Mouse (Mus musculus): ENCODE measurements around the gene Primpol. TPM values are rescaled to one million over a fixed set of nuclear protein-coding genes. Genes with fewer than 3 reads are reported as not detected.

Primpol gene
- polyA plus RNA-seq, 1 experiment: 16.6 TPM

- H3K4me1 ChIP-seq (ENCODE audit: control insufficient read depth, insufficient read depth, low read length): peaks cover 32% of the 10 kb centered on the region
- no peak overlapping the region for H3K27ac ChIP-seq (ENCODE audit: insufficient read depth, low read depth, low read length)
- no peak overlapping the region for H3K4me3 ChIP-seq (ENCODE audit: insufficient read depth, low read length)
- no peak for TF ChIP-seq CTCF (IDR thresholded peaks at IDR 0.05; ENCODE audit: low read depth, low read length)
- no peak for TF ChIP-seq POLR2A (IDR thresholded peaks at IDR 0.05; ENCODE audit: borderline replicate concordance, low read depth, low read length)
These were observed 10.9 kb upstream of the Primpol start for GRCm38 (mm10) chr8:46627881-46628280.

GRCm38 (mm10) chr8:46626642-46627041 lies 9.6 kb upstream of the Primpol start:
- no peak for TF ChIP-seq POLR2A (IDR thresholded peaks at IDR 0.05; ENCODE audit: borderline replicate concordance, low read depth, low read length)
- no peak for TF ChIP-seq CTCF (IDR thresholded peaks at IDR 0.05; ENCODE audit: low read depth, low read length)
- H3K4me1 ChIP-seq (ENCODE audit: control insufficient read depth, insufficient read depth, low read length): peaks cover 40% of the 10 kb centered on the region
- no peak overlapping the region for H3K27ac ChIP-seq (ENCODE audit: insufficient read depth, low read depth, low read length)
- H3K4me3 ChIP-seq (ENCODE audit: insufficient read depth, low read length): no peak overlapping the region

GRCm38 (mm10) chr8:46625166-46625565 lies 8.2 kb upstream of the Primpol start:
- no peak for TF ChIP-seq POLR2A (IDR thresholded peaks at IDR 0.05; ENCODE audit: borderline replicate concordance, low read depth, low read length)
- no peak overlapping the region for H3K4me3 ChIP-seq (ENCODE audit: insufficient read depth, low read length)
- peaks cover 40% of the 10 kb centered on the region for H3K4me1 ChIP-seq (ENCODE audit: control insufficient read depth, insufficient read depth, low read length)
- no peak overlapping the region for H3K27ac ChIP-seq (ENCODE audit: insufficient read depth, low read depth, low read length)

- no peak for TF ChIP-seq POLR2A (IDR thresholded peaks at IDR 0.05; ENCODE audit: borderline replicate concordance, low read depth, low read length)
- TF ChIP-seq CTCF (IDR thresholded peaks at IDR 0.05; ENCODE audit: low read depth, low read length): no peak
- H3K27ac ChIP-seq (ENCODE audit: insufficient read depth, low read depth, low read length): no peak overlapping the region
- H3K4me3 ChIP-seq (ENCODE audit: insufficient read depth, low read length): no peak overlapping the region
- H3K4me1 ChIP-seq (ENCODE audit: control insufficient read depth, insufficient read depth, low read length): peaks cover 29% of the 10 kb centered on the region
These were observed 5.6 kb upstream of the Primpol start for GRCm38 (mm10) chr8:46622446-46623270.

GRCm38 (mm10) chr8:46618639-46619320 lies 1.8 kb upstream of the Primpol start:
- no peak overlapping the region for H3K27ac ChIP-seq (ENCODE audit: insufficient read depth, low read depth, low read length)
- TF ChIP-seq POLR2A (IDR thresholded peaks at IDR 0.05; ENCODE audit: borderline replicate concordance, low read depth, low read length) (no peak), CTCF (IDR thresholded peaks at IDR 0.05; ENCODE audit: low read depth, low read length) (no peak)
- H3K4me3 ChIP-seq (ENCODE audit: insufficient read depth, low read length): peak overlapping the region; percentile 92
- H3K4me1 ChIP-seq (ENCODE audit: control insufficient read depth, insufficient read depth, low read length): peaks cover 23% of the 10 kb centered on the region

- TF ChIP-seq POLR2A (IDR thresholded peaks at IDR 0.05; ENCODE audit: borderline replicate concordance, low read depth, low read length) (no peak), CTCF (IDR thresholded peaks at IDR 0.05; ENCODE audit: low read depth, low read length) (no peak)
- Histone ChIP-seq H3K4me3 (ENCODE audit: insufficient read depth, low read length) (peak overlapping the region; percentile 92), H3K27ac (ENCODE audit: insufficient read depth, low read depth, low read length) (peak overlapping the region; percentile 69), H3K4me1 (ENCODE audit: control insufficient read depth, insufficient read depth, low read length) (peaks cover 29% of the 10 kb centered on the region)
These were observed 943 bp upstream of the Primpol start for GRCm38 (mm10) chr8:46617690-46618620.

GRCm38 (mm10) chr8:46615936-46616335 lies 1.1 kb downstream of the Primpol start:
- H3K4me3 ChIP-seq (ENCODE audit: insufficient read depth, low read length): no peak overlapping the region
- peaks cover 21% of the 10 kb centered on the region for H3K4me1 ChIP-seq (ENCODE audit: control insufficient read depth, insufficient read depth, low read length)
- TF ChIP-seq CTCF (IDR thresholded peaks at IDR 0.05; ENCODE audit: low read depth, low read length): no peak
- no peak for TF ChIP-seq POLR2A (IDR thresholded peaks at IDR 0.05; ENCODE audit: borderline replicate concordance, low read depth, low read length)
- H3K27ac ChIP-seq (ENCODE audit: insufficient read depth, low read depth, low read length): no peak overlapping the region

- Histone ChIP-seq H3K4me3 (ENCODE audit: insufficient read depth, low read length) (no peak overlapping the region), H3K27ac (ENCODE audit: insufficient read depth, low read depth, low read length) (no peak overlapping the region)
- TF ChIP-seq POLR2A (IDR thresholded peaks at IDR 0.05; ENCODE audit: borderline replicate concordance, low read depth, low read length): no peak
- no peak for TF ChIP-seq CTCF (IDR thresholded peaks at IDR 0.05; ENCODE audit: low read depth, low read length)
These were observed 3.6 kb downstream of the Primpol start for GRCm38 (mm10) chr8:46613377-46613776.

GRCm38 (mm10) chr8:46612913-46613312 lies 4.1 kb downstream of the Primpol start:
- no peak overlapping the region for H3K4me3 ChIP-seq (ENCODE audit: insufficient read depth, low read length)
- H3K27ac ChIP-seq (ENCODE audit: insufficient read depth, low read depth, low read length): no peak overlapping the region
- TF ChIP-seq CTCF (IDR thresholded peaks at IDR 0.05; ENCODE audit: low read depth, low read length): no peak
- no peak for TF ChIP-seq POLR2A (IDR thresholded peaks at IDR 0.05; ENCODE audit: borderline replicate concordance, low read depth, low read length)
- peaks cover 10% of the 10 kb centered on the region for H3K4me1 ChIP-seq (ENCODE audit: control insufficient read depth, insufficient read depth, low read length)

More at GRCm38 (mm10) chr8:46613377-46613776, 3.6 kb downstream of the Primpol start:
- peaks cover 12% of the 10 kb centered on the region for H3K4me1 ChIP-seq (ENCODE audit: control insufficient read depth, insufficient read depth, low read length)

Measured in bone marrow macrophage, adult 2 months (primary cell).